Mouse (Mus musculus) retina, postnatal 1 day (tissue): ENCODE data around the gene Sept5.

Experiments used
- DNase-seq: peaks from one replicate; pipeline ENCODE4 v3.0.0-alpha.2; 2012

Sept5 gene

DNA sequence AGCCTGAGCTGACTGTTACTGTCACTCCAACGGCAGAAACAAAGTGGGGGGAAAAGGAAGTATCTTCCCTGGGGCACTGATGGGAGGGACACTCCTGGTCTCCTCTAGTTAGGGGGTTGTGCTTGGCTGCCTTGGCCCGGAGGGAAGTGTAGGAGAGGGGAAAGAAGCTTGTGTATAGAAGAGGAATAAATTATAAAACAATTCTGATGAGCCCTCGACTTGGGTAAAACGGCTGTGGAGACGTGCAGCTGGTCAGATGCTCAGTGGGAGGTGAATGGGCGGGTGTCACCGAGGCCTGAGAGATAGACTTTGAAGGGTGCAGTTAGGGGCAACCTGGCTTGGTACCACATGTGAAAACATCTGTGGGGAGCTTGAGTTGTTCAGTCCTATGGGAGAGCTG is 1.4 kb upstream of the Sept5 start:
- DNase-seq: no peak

DNA sequence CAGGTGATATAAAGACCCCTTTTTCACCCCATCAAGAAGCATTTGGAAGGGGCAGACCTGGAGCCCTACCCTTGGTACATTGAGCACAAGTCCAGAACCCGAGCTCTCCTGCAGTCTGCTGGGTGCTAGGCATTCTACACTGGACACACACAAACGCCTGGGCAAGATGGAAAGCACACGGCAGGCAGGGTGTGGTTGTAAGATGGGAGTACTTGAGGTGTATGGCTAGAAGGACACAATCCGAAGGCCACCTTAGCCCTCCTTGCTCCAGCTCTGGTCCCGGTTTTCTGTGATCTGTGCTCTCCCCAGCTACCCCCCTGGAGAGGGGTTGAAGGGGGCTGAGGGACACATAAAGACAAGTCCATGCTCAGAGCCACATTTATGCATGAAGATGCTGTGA is 537 bp upstream of the Sept5 start:
- DNase-seq: no peak

DNA sequence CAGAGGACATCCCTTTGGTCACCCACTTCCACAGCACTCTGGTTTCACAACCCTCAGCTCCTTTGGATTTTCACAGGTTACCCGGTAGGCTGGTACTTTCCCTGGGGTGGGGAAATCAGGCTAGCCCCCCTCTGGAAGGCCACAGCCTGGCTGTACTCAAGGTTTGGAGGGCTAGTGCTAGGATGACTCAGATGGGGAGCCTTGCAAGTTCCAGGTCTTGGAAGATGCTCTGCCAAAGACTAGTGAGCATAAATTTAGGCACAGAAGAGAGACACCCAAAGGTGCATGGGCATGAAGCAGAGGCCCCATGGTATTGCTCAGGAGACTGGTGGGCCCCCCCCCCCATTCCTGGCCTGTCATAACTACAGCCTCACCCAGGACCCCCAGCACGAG is 810 bp downstream of the Sept5 start:
- DNase-seq: no peak

DNA sequence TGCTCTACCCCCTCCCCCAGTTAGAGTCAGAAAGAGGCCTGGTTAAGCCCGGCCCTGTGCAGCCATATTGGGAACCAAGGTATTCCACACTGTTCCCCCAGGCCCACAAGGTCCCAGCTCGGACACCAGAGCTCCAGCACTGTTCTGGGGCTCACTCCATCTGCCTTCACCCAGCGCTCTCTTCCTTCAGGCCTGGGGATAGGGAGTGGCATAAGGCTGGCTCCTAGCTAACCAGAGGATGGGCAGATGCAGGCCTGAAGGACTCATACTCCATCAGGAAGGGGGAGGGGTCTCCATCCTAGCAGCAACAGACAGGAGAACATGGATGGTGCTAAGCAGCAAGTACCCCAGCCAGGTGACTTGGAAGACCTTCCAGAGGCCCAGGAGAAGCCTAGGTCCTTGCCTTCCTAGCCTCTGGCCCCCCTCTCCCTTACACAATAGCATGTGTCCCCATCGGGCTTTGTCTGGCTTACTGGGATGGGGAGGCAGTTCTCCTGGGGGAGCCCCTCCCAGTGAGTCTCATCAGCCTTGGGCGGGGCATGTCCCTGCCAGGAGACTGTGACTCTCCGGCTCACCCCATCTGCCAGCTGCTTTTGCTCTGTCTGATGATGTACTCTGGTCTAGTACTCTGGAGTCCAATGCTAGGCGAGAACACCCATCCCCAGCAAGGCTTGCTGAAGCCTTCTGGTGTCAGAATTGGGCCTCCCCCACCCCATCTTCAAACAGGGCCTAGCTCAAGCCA is 1.4 kb downstream of the Sept5 start:
- DNase-seq: no peak

DNA sequence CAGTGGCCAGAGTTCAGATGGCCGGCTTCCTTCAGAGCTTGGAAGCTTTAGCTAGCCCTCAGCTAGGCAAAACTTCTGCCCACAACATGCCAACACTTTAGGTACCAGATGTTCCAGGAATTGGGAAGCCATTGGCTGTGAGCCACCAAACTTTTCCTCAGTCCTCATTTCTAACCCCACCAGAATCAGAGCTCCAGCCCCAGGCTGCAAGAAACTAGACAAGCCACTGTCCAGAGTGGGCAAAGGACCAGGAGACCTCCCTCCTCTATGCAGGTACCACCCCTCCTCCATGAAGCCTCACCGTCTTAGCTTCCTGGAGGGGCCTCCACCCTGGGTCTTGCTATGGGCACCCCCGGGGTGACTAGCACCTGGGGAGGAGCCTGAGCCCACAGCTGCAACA is 2.6 kb downstream of the Sept5 start:
- DNase-seq: no peak

DNA sequence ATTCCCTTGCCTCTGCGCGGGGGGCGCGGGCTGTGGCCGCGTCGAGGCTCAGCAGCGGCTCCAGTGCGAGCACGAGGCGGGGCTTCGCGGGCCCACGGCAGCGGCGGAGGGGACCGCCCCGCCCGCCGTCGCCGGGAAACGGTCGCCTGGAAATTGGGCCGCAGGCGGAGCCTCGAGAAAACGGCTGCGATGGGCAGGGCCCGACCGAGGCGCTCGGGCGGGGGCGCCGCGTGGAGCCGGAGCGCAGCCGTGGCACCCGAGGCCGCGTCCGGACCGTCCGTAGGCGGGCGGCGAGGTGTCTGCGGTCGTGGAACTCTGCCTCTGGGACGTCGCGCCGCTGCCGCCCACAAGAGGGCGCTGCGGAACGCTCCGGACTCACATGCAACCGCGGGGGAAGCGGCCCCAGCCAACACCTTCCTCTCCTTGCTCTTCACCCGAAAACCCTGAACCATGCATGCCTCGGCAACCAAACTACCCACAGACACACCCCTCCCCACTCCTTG is 3.3 kb downstream of the Sept5 start, which contains the start of gene Gm49601:
Gm49601 (minus strand) TSS at position 52 of the 503 bp plus-strand sequence.
- peak; percentile 91 for DNase-seq

DNA sequence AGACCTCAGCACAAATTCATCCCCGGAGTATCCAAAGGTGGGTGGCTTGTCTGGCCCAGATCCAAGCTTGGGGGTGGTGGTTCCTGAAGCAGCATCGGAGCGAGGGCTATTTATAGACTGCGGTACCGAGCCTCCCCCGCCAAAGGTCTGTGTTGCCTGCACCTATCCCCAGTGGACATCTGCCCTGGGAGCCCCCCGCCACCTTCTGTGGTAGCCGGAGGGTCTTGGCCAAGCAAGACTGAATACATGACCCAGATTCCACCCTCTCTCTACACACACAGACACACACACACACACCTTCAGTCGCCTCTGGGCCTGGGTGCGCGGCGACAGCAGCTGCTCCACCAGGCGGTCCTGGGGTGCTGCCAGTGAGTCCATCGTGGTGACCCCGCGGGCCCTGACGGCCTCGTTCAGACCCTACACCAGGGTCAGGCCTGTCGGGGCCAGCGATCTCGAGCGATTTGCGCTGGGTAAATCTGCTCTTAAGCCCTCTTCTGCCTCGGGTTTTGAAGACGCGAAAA is 3.9 kb downstream of the Sept5 start:
- DNase-seq: no peak

DNA sequence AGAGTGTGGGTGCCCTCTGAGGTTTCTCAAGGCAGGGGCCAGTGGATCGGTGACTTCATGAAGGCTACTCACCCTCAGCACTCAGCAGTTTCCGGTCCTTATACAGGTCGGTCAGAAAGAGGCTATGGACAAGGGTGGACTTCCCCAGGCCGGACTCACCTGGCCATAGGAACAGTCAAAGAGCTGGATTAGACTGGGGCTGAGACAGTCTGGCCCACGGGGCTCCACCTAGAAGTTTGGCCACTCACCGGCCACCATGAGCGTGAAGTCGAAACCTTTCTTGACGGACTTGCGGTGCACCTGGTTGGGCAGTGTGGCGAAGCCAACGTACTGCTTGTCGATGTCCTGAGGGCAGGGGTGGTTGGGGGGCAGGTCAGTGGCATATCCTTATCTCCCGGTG is 4.7 kb downstream of the Sept5 start:
- no peak for DNase-seq

DNA sequence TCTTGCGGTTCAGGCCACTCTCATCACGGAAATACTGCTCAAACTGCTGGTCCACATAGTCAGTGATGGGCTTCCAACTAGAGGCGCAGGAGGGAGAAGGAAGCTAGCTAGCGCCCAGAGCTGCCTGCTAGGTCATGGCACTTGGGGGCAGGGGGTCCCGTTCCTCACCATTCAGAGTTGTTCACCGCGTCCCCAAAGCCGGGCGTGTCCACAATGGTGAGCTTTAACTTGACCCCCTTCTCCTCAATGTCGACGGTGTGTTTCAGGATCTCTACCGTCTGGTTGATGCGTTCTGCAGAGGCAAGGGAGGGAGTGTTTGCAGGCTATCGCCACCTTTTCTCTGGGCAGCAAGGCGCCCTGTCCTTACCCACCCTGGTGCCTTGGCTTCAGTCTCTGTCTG is 5.1 kb downstream of the Sept5 start:
- DNase-seq: no peak

DNA sequence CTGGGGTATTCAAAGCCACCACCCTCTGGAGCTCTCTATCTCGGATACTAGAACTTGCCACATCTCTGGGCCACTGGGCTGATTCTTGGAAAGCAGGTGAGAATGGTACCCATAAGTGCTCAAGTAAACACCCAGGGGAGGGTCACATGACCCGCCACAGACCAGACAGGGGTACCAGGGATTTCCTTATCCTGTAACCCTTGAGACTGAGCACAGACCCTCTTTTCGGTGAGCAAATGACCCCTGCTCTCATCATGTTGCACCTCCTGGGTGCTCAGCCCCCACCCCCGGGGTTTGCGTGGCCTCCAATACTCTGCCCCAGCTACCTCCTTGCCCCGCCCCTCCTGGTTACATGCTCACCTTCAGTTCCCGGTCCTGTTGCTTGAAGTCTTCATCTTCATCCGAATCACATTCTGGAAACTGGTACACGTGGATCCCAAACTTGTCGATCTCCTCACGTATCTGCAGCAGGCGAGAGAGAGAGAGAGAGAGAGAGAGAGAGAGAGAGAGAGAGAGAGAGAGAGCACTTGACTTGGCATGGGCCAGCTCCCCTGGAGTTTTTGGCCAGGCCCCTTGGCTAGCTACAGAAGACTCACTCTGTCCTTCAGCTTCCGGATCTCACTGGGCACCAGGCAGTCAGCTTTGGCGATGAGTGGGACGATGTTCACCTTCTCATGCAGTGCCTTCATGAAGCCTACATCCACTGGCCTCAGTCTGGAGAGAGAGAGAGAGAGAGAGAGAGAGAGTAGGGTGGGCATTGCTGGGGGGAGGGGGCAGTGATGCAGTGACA is 5.8 kb downstream of the Sept5 start:
- DNase-seq: no peak

DNA sequence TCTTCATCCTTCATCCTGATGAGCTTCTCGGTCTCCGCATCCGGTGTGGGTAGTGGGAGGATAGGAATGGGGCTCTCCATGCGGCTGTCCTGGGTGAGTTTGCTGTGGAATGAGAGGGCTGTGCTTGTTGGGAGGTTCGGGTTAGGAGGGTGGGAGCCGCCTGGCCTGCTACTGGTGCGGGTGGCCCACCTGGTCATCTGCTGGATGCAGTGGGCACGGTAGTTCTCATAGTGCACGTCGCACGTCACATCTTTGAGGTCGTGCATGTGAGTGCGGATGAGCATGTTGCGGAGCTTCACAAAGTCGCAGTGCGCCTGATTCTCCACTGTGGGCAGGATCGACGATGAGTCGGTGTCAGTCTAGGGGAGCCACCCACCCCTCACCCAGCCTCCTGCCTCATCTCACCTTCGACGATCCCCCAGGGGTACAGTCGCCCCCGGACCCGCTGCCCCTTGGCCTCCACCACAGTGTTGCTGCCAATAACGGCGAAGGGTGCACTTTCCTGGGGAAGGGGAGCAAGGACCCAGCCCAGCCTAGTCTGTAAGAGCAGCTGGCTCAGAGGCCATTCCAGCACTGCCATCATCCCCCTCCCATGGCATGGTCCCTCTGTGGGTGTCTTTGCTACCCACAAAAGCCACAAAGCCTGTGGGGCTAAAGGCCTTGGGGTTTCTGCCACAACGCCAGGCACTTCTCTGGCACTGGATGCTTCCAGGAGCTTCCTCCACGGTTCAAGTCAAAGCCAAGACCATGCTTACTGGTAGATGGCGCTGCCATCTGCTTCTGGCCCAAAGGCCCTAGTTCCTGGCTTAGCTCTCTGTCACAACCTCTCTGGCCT is 6.6 kb downstream of the Sept5 start:
- DNase-seq: no peak

DNA sequence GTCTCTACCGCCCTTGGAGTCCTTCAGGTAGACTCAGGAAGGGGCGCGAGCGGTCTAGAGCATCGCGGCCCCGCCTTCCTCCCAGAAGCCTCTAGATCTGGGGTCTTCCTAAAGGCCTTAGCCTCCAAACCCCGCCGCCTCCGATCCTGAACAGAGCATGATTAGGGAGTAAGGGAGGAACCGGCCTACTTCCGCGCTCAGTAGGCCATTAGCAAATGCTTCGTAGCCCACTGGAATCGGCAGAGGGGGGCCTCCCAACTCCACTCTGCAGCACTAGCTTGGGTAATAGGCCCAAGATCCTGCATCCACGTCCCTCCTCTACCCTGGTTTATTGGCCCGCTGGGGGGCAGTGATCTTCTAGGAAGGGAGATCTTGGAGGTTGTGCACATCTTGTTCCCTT is 7.7 kb downstream of the Sept5 start, which contains the start of gene Gp1bb:
Gp1bb (minus strand) TSS at position 385 of the 400 bp plus-strand sequence.
- DNase-seq: peak; percentile 52

DNA sequence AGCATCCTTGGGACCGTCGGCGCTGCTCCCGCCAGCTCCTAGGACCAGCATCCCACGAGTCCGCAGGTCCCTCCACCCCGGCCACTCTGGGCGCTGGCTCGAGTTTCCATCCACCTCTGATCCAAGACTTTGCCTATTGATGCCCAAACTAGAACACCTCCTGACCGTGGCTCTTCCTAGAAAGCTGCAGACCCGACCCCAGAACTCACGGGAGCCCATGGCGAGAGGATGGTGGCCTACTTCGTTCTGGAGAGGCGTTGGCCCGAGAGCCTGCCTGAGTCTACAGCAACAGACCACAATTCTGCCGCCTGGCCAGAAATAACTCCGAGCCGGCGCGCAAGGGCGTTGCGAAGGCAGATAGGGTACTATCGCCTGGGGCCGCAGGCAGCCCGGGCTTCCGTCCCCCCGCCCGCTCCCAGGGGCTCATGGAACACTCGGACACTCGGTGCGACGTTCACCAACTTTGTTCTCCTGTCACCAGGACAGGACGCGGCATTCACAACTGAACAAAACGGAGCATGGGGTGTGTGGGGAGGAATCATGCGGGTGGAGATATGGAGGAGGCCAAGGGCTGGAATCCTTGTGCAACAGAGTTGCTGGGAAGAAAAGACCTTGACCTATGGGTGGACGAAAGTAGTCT is 8.3 kb downstream of the Sept5 start:
- DNase-seq: peak; percentile 43

DNA sequence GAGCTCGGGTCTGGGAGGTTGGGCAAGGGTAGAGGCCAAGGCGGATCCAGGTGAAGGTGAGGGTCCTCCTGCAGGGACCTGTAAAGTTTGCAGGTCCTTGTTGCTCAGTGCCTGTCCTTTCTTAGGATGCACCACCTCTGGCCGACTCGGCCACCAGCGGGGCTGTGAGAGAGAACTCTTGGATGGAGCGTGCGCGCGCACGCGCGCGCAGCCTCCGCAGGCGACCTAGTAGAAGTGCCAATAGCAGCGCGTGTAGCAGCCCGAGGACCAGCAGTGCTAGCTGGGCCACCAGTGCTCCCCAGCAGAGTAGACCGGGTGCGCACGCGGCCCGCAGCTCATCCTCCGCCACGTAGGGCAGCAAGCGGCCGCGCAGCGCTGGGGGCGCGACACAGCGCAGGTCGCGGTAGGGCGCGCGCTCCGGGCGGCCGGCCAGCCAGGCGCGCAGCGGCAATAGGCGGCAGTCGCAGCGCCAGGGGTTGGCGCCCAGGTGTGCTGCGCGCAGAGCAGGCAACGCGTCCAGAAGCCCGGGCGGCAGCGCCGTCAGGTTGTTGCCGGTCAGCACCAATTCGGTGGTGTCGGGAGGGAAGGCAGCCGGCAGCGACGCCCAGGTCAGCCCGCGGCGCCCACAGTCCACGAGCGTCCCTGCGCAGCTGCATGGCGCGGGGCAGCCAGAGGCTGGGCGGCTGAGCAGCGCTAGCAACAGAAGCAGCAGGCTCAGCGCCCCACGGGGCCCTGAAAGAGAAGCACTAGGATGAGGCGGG is 9.0 kb downstream of the Sept5 start:
- peak; percentile 79 for DNase-seq

DNA sequence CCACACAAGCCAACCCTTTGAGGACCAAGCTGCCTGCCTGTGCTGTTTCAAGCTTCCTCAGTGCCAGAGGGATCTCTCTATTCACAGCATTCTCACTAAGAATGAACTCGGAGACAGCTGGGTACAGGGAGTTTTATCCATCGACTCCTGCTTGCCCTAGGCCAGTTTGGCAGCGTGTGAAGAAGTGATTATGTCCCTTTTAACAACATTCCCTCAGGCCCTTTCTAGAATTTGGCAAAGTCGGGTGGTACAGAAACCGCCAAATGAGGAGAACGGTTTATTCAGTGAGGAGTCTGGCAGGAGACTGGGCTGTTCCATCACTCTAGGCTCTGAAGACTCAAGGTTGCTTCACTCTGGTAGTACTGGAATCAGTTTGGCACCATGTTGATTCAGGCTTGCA is 9.6 kb downstream of the Sept5 start:
- DNase-seq: no peak

DNA sequence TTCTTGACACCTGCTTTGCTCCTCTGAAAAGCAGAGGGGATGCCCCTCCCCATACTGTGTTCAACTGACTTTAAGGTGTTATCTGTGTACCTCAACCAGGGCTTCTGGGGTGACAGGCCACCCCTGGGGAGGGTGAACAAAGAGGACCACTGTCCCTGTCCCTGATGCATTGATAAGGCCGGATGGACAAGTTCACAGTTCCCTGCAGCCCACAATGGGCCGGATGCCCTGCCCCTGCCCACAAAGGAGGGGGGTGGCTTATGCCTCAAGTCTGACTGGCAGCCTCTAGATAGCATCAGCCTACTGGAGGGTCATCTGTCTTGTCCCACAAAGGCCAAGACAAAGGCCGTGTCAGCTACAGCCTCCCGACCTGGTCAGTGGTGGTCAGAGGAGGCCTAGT is 10.6 kb downstream of the Sept5 start:
- no peak for DNase-seq

DNA sequence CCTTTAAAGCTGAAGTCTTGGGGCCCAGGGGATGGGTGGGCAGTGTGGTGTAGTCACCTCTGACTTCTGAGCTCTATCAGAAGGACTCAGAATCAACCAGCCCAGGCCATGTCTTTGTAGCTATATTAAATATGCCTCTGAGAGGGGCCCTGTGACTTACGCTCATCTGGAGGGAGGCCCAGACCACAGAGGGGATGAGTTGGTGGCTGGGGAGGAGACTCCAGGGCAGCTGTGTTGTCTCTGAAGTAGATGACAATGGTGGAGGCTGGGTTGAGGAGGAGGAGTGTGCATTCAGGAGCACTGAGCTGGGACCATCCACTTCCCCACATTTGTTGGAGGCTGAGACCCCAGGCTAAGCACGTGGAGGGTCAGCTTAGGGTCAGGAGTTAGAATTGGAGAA is 11.5 kb downstream of the Sept5 start:
- no peak for DNase-seq

DNA sequence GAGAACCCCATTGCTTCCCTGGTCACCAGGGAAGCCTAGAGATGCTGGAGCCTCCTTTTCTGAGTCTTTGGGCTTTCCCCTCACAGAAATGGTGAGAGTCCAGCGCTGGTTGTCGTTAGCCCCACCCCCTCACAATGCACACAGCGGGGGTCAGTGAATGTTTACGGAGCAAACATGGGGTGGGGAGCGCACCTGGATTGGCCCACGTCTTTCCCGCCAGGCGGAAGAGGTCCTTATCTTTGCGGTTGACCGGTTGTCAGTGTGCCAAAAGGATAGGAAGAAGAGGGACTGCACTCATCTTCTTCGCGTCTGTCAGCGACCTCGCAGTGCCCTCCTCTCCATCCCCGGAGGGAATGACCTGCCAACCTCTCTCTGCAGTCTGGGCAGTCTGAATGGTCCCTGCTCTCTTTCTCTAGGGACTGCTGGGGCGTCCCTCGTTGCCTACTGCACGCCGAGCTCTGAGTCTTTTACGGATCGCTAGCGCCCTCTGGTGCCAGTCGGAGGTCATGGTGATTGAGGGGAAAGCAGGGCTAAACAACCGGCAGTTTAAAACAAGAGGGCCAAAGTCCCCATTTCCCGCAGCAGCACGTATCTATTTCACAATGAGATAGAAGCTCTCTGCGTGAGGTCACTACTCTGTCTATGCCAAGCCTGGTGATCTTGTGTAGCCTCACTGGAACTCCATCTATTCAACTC is 12.2 kb downstream of the Sept5 start:
- peak; percentile 91 for DNase-seq

DNA sequence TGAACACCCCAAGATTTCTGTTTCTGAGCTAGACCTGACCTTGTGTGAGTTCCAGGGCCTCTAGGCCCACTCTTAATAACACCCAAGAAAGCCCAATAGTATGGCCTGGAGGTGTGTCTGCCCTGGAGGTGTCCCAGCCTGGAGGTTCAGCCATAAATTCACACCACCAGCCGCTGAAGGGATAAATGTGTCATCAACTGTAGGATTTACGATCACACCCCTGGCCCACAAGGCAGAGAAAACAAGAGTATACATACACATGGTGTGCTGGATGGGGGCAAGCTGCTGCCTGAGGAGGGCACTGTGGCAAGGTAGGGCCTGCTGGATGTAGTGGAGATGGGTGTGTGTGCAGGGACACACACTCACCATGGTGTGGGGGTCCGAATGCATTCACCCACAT is 16.5 kb downstream of the Sept5 start:
- DNase-seq: no peak

DNA sequence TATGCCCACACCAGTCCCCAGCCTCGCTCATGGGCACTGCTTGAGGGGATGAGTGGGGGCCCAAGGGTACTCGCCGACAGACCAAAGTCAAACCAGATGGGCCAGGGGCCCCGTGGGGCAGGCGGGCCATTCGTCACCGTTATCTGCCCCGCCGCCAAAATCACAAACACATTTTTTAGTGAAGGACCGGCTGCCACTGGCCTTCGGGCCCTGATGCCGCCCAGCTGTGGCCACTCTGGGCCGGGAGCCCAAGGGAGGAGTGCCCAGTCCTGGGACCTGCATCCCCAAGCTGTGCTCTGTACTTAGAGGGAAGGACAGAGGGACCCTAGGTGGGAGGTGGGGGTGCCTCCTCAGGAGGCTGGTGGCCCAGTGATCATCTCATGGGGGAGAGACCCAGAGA is 18.0 kb downstream of the Sept5 start:
- no peak for DNase-seq

DNA sequence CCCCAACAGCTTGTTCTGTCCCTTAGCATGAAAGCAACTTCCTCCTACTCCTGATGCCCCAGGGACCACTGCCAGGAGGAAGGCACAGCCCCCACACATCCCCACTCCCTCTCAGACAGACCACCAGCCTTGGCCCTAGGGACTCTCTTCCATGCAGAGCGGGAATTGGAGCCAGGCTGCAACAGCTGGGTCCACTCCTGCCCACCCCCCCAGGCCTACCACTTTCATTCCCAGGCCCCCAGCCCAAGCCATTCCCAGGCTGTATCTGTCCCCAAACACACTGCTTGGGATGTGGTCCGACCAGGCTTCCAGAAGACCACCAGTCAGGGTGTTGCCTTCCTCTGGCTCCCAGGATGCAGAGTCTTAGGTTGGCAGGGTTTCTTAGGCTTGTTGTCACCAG is 20.7 kb downstream of the Sept5 start:
- DNase-seq: no peak
